Mouse (Mus musculus): ENCODE data around the gene Cyb561d2.
"Not testable (repeated sequence)": the region's sequence is repeated elsewhere in the genome, so short reads cannot be mapped to it uniquely, and the experiment has no call there.

Cyb561d2 gene

GRCm38 (mm10) chr9:107541474-107542351 is at the start of gene Cyb561d2, which contains the start of gene Nprl2:
Gene Cyb561d2, minus strand, starts transcription at chr9:107542193.
Gene Nprl2, plus strand, starts transcription at chr9:107542226.
- DNase-seq, result peak; percentile 95 to 96

- no peak for DNase-seq
Observed at GRCm38 (mm10) chr9:107590773-107591060, 48.7 kb upstream of the Cyb561d2 start.

- DNase-seq, result peak; percentile 39 to 44
Observed at GRCm38 (mm10) chr9:107590058-107590772, 48.2 kb upstream of the Cyb561d2 start.

- DNase-seq, result peak in 1 of 2 experiments; percentile 60
Observed at GRCm38 (mm10) chr9:107587833-107588639, 46.0 kb upstream of the Cyb561d2 start.

- peak; percentile 95 to 96 for DNase-seq
Observed at GRCm38 (mm10) chr9:107586974-107587832, 45.2 kb upstream of the Cyb561d2 start, which contains the start of gene Ifrd2. Gene Ifrd2, plus strand, starts transcription at chr9:107587642.

GRCm38 (mm10) chr9:107586504-107586903 is 44.5 kb upstream of the Cyb561d2 start:
- DNase-seq, result no peak

GRCm38 (mm10) chr9:107583174-107583573 is 41.2 kb upstream of the Cyb561d2 start:
- DNase-seq, result no peak

GRCm38 (mm10) chr9:107582509-107583062 is 40.6 kb upstream of the Cyb561d2 start:
- no peak for DNase-seq

- no peak for DNase-seq
Observed at GRCm38 (mm10) chr9:107581584-107581983, 39.6 kb upstream of the Cyb561d2 start.

GRCm38 (mm10) chr9:107580501-107581317 is 38.7 kb upstream of the Cyb561d2 start, which contains the start of gene Hyal3:
Gene Hyal3, plus strand, starts transcription at chr9:107580818.
- peak; percentile 90 to 91 for DNase-seq

- peak in 1 of 2 experiments; percentile 39 for DNase-seq
Observed at GRCm38 (mm10) chr9:107579023-107579900, 37.3 kb upstream of the Cyb561d2 start.

GRCm38 (mm10) chr9:107578587-107578986 is 36.6 kb upstream of the Cyb561d2 start, which contains the start of gene Naa80:
Gene Naa80, plus strand, starts transcription at chr9:107578887.
- no peak for DNase-seq

- DNase-seq, result no peak
Observed at GRCm38 (mm10) chr9:107577871-107578270, 35.9 kb upstream of the Cyb561d2 start.

GRCm38 (mm10) chr9:107576357-107577107 is 34.5 kb upstream of the Cyb561d2 start, which contains the start of gene Hyal1:
Gene Hyal1, plus strand, starts transcription at chr9:107576927.
- peak; percentile 62 to 80 for DNase-seq

- DNase-seq, result peak; percentile 66 to 84
Observed at GRCm38 (mm10) chr9:107575579-107576356, 33.8 kb upstream of the Cyb561d2 start.

GRCm38 (mm10) chr9:107573774-107574173 is 31.8 kb upstream of the Cyb561d2 start:
- DNase-seq, result not testable (repeated sequence)

GRCm38 (mm10) chr9:107572327-107572662 is 30.3 kb upstream of the Cyb561d2 start:
- DNase-seq, result no peak

Measured in cerebellum, postnatal 14 days (tissue).